Mouse (Mus musculus) neural tube, embryonic 12.5 days (tissue): ENCODE data around the gene Mx1. TPM values are rescaled to one million over a fixed set of nuclear protein-coding genes. Genes with fewer than 3 reads are reported as not detected.

Source experiments
- ATAC-seq: fragments of 200-750 bp; cut with Nextera tagmentation; 2 replicates; pipeline ENCODE4 v1.8.0; 2017; ENCODE audit warnings: low read depth, mild to moderate bottlenecking, moderate TSS enrichment, moderate library complexity; ENCODE audit not compliant: low FRiP score
- H3K27ac ChIP-seq: fragments of 300-500 bp; sonication (generic); 2 replicates; pipeline ENCODE4 v1.5.1; 2016
- H3K27me3 ChIP-seq: fragments of 300-500 bp; sonication (generic); replicated peaks from 2 replicates; pipeline ENCODE4 v1.6.1; 2016; ENCODE audit warnings: mild to moderate bottlenecking
- H3K36me3 ChIP-seq: fragments of 300-500 bp; sonication (generic); 2 replicates; pipeline ENCODE4 v1.6.1; 2016; ENCODE audit warnings: mild to moderate bottlenecking
- H3K4me1 ChIP-seq: fragments of 300-500 bp; sonication (generic); 2 replicates; pipeline ENCODE4 v1.6.1; 2016
- H3K4me2 ChIP-seq: fragments of 300-500 bp; sonication (generic); replicated peaks from 2 replicates; pipeline ENCODE4 v1.6.1; 2016; ENCODE audit warnings: mild to moderate bottlenecking
- H3K4me3 ChIP-seq: fragments of 300-500 bp; sonication (generic); 2 replicates; pipeline ENCODE4 v1.5.1; 2016
- H3K9ac ChIP-seq: fragments of 300-500 bp; sonication (generic); 2 replicates; pipeline ENCODE4 v1.6.1; 2016; ENCODE audit warnings: mild to moderate bottlenecking
- H3K9me3 ChIP-seq: fragments of 300-500 bp; sonication (generic); 2 replicates; pipeline ENCODE4 v1.6.1; 2016; ENCODE audit warnings: mild to moderate bottlenecking
- WGBS: fragments of 180-500 bp; shearing (Covaris S2); methylation state at CpG from one replicate; pipeline ENCODE4 v1.1.7; 2016; 5-methylcytosine and 5-hydroxymethylcytosine counted together
- polyA plus RNA-seq: library from polyadenylated mRNA; unstranded; fragments of >200 nt; fragmentation: Nextera tagmentation; extraction: Ambion mirVana; gene quantifications from 2 replicates; pipeline ENCODE4 v1.2.1, GENCODE M21; 2016

Mx1 gene
- polyA plus RNA-seq, 1 experiment from 2014 or later, result 0.06 TPM

GRCm38 (mm10) chr16:97401741-97402140 is 61.0 kb downstream of the Mx1 start:
- no peak overlapping the region for H3K9ac ChIP-seq

GRCm38 (mm10) chr16:97399991-97400390 is 62.7 kb downstream of the Mx1 start:
- H3K4me2 ChIP-seq, result no peak overlapping the region
- no peaks in the 10 kb centered on the region for H3K27me3 ChIP-seq
- no peak overlapping the region for H3K27ac ChIP-seq
- ATAC-seq, result no peak
- no peaks in the 10 kb centered on the region for H3K36me3 ChIP-seq
- no peaks in the 10 kb centered on the region for H3K9me3 ChIP-seq
- H3K4me3 ChIP-seq, result no peak overlapping the region
- WGBS, result 92% methylated on average over 4 of the region's 4 CpGs
- H3K4me1 ChIP-seq, result no peaks in the 10 kb centered on the region
- no peak overlapping the region for H3K9ac ChIP-seq

More at GRCm38 (mm10) chr16:97401741-97402140, 61.0 kb downstream of the Mx1 start:
- no peak overlapping the region for H3K4me2 ChIP-seq
- H3K9me3 ChIP-seq, result no peaks in the 10 kb centered on the region
- H3K27me3 ChIP-seq, result no peaks in the 10 kb centered on the region
- no peaks in the 10 kb centered on the region for H3K4me1 ChIP-seq
- no peak for ATAC-seq
- H3K4me3 ChIP-seq, result no peak overlapping the region
- H3K27ac ChIP-seq, result no peak overlapping the region
- no peaks in the 10 kb centered on the region for H3K36me3 ChIP-seq

DNA sequence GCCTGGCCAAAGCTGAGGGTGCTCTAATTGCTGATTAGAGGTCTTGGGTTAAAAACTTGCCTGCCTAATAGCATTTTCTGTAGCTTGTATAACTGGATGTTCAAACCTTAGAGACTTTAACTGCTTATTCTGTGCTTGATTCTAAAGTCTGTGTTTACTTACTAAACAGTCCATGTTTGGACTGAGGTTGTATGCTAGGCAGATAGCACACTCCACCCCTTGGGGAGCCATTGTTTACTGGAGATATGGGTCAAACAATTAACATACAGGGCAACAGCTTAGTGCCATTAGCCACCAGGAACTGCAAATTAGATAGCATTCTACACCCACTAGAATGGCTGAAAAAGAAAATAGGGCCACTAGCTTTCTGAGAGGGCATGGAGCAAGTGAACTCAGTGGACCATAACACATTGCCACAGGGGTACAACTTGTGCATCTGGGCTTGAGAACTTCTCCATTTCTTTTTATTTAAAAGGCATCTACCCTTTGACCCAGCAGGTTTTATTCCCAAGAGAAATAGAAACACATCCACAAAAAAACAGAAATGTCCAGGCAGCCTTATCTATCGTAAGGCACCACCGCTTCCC is 64.7 kb downstream of the Mx1 start:
- no peak overlapping the region for H3K4me3 ChIP-seq
- no peak overlapping the region for H3K9ac ChIP-seq
- H3K4me2 ChIP-seq, result no peak overlapping the region
- no peak for ATAC-seq
- WGBS, result 89% methylated on average over 2 of the region's 2 CpGs
- H3K27me3 ChIP-seq, result no peaks in the 10 kb centered on the region
- no peaks in the 10 kb centered on the region for H3K9me3 ChIP-seq
- H3K36me3 ChIP-seq, result no peaks in the 10 kb centered on the region
- no peak overlapping the region for H3K27ac ChIP-seq
- no peaks in the 10 kb centered on the region for H3K4me1 ChIP-seq

Other genes starting within 250 kb of the Mx1 start
- 4.7 and 4.8 TPM in 2 replicates for gene Bace2, start 106.2 kb downstream of the Mx1 start, polyA plus RNA-seq
- gene Fam3b, start 51.9 kb upstream of the Mx1 start, polyA plus RNA-seq, result not detected in 2 replicates
- 0.08 and 0.35 TPM in 2 replicates for gene Tmprss2, start 148.3 kb upstream of the Mx1 start, polyA plus RNA-seq